Comparison of ENCODE assay signal across 22 mouse cellular contexts in the genomic region with DNA sequence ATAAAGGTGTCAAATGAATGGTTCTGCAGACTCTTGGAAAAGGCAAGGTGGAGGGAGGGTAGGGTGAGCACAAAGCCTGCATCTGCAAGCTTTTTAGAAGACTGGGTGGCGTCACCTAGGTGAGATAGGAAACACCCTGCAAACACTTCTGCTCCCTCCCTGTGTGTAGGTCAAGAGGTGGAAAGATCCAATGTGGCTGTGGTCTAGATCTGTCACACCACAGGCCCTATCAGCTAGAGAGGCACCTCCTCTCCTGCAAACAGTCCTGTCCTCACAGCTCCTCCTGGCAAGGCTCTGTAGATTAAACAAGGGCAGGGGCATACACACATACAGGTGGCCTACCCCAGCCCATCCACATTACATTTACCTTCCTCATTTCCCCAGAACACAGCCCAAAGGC. TPM values are rescaled to one million over a fixed set of nuclear protein-coding genes. Genes with fewer than 3 reads are reported as not detected.
DNase-seq lines count a peak whose midpoint lies in the region; ATAC-seq and TF ChIP-seq lines count a peak whose summit lies in the region.
"Had no signal": no experiment of that assay in that cellular context is flagged by ENCODE, and none has a peak within 500 bp of the region (broad histone marks: within the 10 kb centered on the region; RNA-seq: fewer than 3 reads in every experiment).

No protein-coding gene starts in this region.

- TF ChIP-seq EP300 in liver, postnatal 0 days (IDR thresholded peaks at IDR 0.05; ENCODE audit: low read depth): no peak
- no peak for TF ChIP-seq EP300 in liver, embryonic 14.5 days (IDR thresholded peaks at IDR 0.05; ENCODE audit: low read depth)
- TF ChIP-seq EP300 in stomach, postnatal 0 days (optimal IDR thresholded peaks at IDR 0.05): no peak

- WGBS in liver, embryonic 12.5 days (ENCODE audit: insufficient replicate concordance): 48% methylated on average over 1 of the region's 1 CpGs
- 35% methylated on average over 1 of the region's 1 CpGs for WGBS in liver, postnatal 0 days (ENCODE audit: insufficient replicate concordance)
- 20% methylated on average over 1 of the region's 1 CpGs for WGBS in liver, embryonic 14.5 days (ENCODE audit: insufficient replicate concordance)
- 63% methylated on average over 1 of the region's 1 CpGs for WGBS in stomach, postnatal 0 days

- no peak overlapping the region for H3K4me2 ChIP-seq in liver, embryonic 12.5 days
- H3K4me2 ChIP-seq in liver, postnatal 0 days (ENCODE audit: low read depth, low read length): no peak overlapping the region
- no peak overlapping the region for H3K4me2 ChIP-seq in liver, embryonic 14.5 days (ENCODE audit: low read depth)
- H3K4me2 ChIP-seq in stomach, postnatal 0 days (replicated peaks; ENCODE audit: low read depth): no peak overlapping the region
- H3K4me2 ChIP-seq: embryonic facial prominence, embryonic 15.5 days; heart, embryonic 11.5 days; heart, embryonic 15.5 days; hindbrain, embryonic 13.5 days had no signal

- H3K4me3 ChIP-seq in liver, embryonic 12.5 days: no peak overlapping the region
- H3K4me3 ChIP-seq in liver, postnatal 0 days (ENCODE audit: low read depth, low read length): no peak overlapping the region
- no peak overlapping the region for H3K4me3 ChIP-seq in liver, embryonic 14.5 days (ENCODE audit: insufficient read depth in 1 of 2, low read depth in 2 of 2, low read length in 2 of 2)
- H3K4me3 ChIP-seq in stomach, postnatal 0 days (ENCODE audit: low read depth, low read length): no peak overlapping the region
- H3K4me3 ChIP-seq: embryonic facial prominence, embryonic 15.5 days; erythroblast, embryonic 14.5 days; forebrain, embryonic 10.5 days; heart, embryonic 15.5 days; hindbrain, embryonic 13.5 days had no signal

- no peak for DNase-seq in liver, postnatal 0 days
- DNase-seq in liver, embryonic 14.5 days (ENCODE audit: low read depth in 3 of 3, low spot score in 3 of 3): no peak
- peak; percentile 53 to 72 for DNase-seq in natural killer cell, adult 2 months (ENCODE audit: low spot score in 2 of 2)
- no peak for DNase-seq in stomach, postnatal 0 days (ENCODE audit: low spot score)
- no peak for DNase-seq in gastrocnemius, adult 18-20 months (ENCODE audit: low spot score)
- DNase-seq in heart, adult 9 months (ENCODE audit: low spot score in 2 of 2): no peak
- DNase-seq: adrenal gland, postnatal 10 days; cerebellum, adult 11 months; cerebellum, adult 8-10 months; cerebellum, postnatal 14 days; embryo, embryonic 11 days; heart, adult 18-20 months; heart, postnatal 14 days had no signal

- H3K27ac ChIP-seq in liver, embryonic 12.5 days: no peak overlapping the region
- H3K27ac ChIP-seq in liver, postnatal 0 days (ENCODE audit: low read depth): no peak overlapping the region
- no peak overlapping the region for H3K27ac ChIP-seq in liver, embryonic 14.5 days
- no peak overlapping the region for H3K27ac ChIP-seq in stomach, postnatal 0 days (replicated peaks)
- H3K27ac ChIP-seq: embryonic facial prominence, embryonic 15.5 days; forebrain, embryonic 10.5 days; heart, embryonic 15.5 days; hindbrain, embryonic 13.5 days had no signal

- peaks cover 96% of the 10 kb centered on the region for H3K4me1 ChIP-seq in liver, embryonic 12.5 days
- peaks cover 45% of the 10 kb centered on the region for H3K4me1 ChIP-seq in liver, postnatal 0 days (ENCODE audit: insufficient read depth)
- H3K4me1 ChIP-seq in liver, embryonic 14.5 days (replicated peaks; ENCODE audit: control insufficient read depth in 2 of 2, insufficient read depth in 2 of 2, low read length in 1 of 2): peaks cover 15 to 46% of the 10 kb centered on the region in 2 experiments
- H3K4me1 ChIP-seq in stomach, postnatal 0 days (replicated peaks; ENCODE audit: control insufficient read depth, insufficient read depth): no peaks in the 10 kb centered on the region; the same call in 1 of the 2 replicates

- no peaks in the 10 kb centered on the region for H3K27me3 ChIP-seq in liver, embryonic 12.5 days (replicated peaks)
- H3K27me3 ChIP-seq in liver, postnatal 0 days (ENCODE audit: insufficient read depth, low read length): no peaks in the 10 kb centered on the region
- H3K27me3 ChIP-seq in liver, embryonic 14.5 days (ENCODE audit: control insufficient read depth, insufficient read depth, low read length): no peaks in the 10 kb centered on the region
- H3K27me3 ChIP-seq in stomach, postnatal 0 days (ENCODE audit: control insufficient read depth, insufficient read depth, low read length): no peaks in the 10 kb centered on the region
- H3K27me3 ChIP-seq: embryonic facial prominence, embryonic 15.5 days; heart, embryonic 15.5 days; hindbrain, embryonic 13.5 days had no signal

- H3K9ac ChIP-seq in liver, embryonic 12.5 days: no peak overlapping the region
- no peak overlapping the region for H3K9ac ChIP-seq in liver, postnatal 0 days (replicated peaks)
- H3K9ac ChIP-seq in liver, embryonic 14.5 days (replicated peaks): no peak overlapping the region
- no peak overlapping the region for H3K9ac ChIP-seq in stomach, postnatal 0 days (ENCODE audit: low read length)
- H3K9ac ChIP-seq: embryonic facial prominence, embryonic 15.5 days; heart, embryonic 15.5 days; hindbrain, embryonic 13.5 days had no signal

- ATAC-seq in liver, embryonic 12.5 days: peak; percentile 9; the same call in 1 of the 2 replicates
- ATAC-seq in liver, postnatal 0 days: no peak
- ATAC-seq in liver, embryonic 14.5 days (ENCODE audit: insufficient read depth): peak; percentile 11; the same call in 1 of the 2 replicates
- ATAC-seq in stomach, postnatal 0 days (ENCODE audit: low FRiP score, low TSS enrichment): peak; percentile 49
- ATAC-seq: forebrain, embryonic 14.5 days had no signal

- no peak for TF ChIP-seq CTCF in liver, postnatal 0 days (IDR thresholded peaks at IDR 0.05; ENCODE audit: low read depth)
- TF ChIP-seq CTCF in liver, embryonic 14.5 days (IDR thresholded peaks at IDR 0.05; ENCODE audit: low read depth): no peak
- TF ChIP-seq CTCF in stomach, postnatal 0 days (IDR thresholded peaks at IDR 0.05; ENCODE audit: low read depth): no peak

- H3K36me3 ChIP-seq in liver, embryonic 12.5 days: peaks cover 41% of the 10 kb centered on the region
- no peaks in the 10 kb centered on the region; the same call in 1 of the 2 replicates for H3K36me3 ChIP-seq in liver, postnatal 0 days (replicated peaks; ENCODE audit: insufficient read depth, low read length)
- no peaks in the 10 kb centered on the region for H3K36me3 ChIP-seq in liver, embryonic 14.5 days (replicated peaks; ENCODE audit: control insufficient read depth, insufficient read depth, low read depth)
- no peaks in the 10 kb centered on the region for H3K36me3 ChIP-seq in stomach, postnatal 0 days (ENCODE audit: control insufficient read depth, insufficient read depth, low read length)
- H3K36me3 ChIP-seq: embryonic facial prominence, embryonic 15.5 days; heart, embryonic 15.5 days; hindbrain, embryonic 13.5 days had no signal

- H3K9me3 ChIP-seq in liver, embryonic 12.5 days (replicated peaks): no peaks in the 10 kb centered on the region
- H3K9me3 ChIP-seq in liver, postnatal 0 days (ENCODE audit: low read length): no peaks in the 10 kb centered on the region
- H3K9me3 ChIP-seq in liver, embryonic 14.5 days (ENCODE audit: control insufficient read depth, low read length): no peaks in the 10 kb centered on the region
- no peaks in the 10 kb centered on the region for H3K9me3 ChIP-seq in stomach, postnatal 0 days (ENCODE audit: control insufficient read depth, low read length)
- H3K9me3 ChIP-seq: embryonic facial prominence, embryonic 15.5 days; forebrain, embryonic 10.5 days; G1E; heart, embryonic 15.5 days; hindbrain, embryonic 13.5 days had no signal

RNA-seq across cellular contexts. Expression of a gene that starts 13.1 kb away (rescaled TPM):
- 8.6 and 8.9 TPM in 2 replicates for polyA plus RNA-seq in liver, embryonic 12.5 days (2016; fragmentation: Nextera tagmentation; extraction: Ambion mirVana)
- 4.5 and 5.1 TPM in 2 replicates for polyA plus RNA-seq in liver, postnatal 0 days (2015; fragmentation: Nextera tagmentation; extraction: Ambion mirVana)
- 3.1 and 3.2 TPM in 2 replicates for polyA plus RNA-seq in liver, embryonic 14.5 days (2012; rRNA removed)
- polyA plus RNA-seq in liver, embryonic 14.5 days (2014; fragmentation: Nextera tagmentation; extraction: Ambion mirVana): 3.6 and 4.1 TPM in 2 replicates
- 7.7 and 8.3 TPM in 2 replicates for polyA plus RNA-seq in stomach, postnatal 0 days (2015; fragmentation: Nextera tagmentation; extraction: Ambion mirVana)
- total RNA-seq in gastrocnemius, adult 18-20 months (2021): under 1 TPM; 0.57 to 0.59 TPM

RNA-seq across cellular contexts. Expression of a gene that starts 30.1 kb away (rescaled TPM):
- polyA plus RNA-seq in liver, embryonic 12.5 days (2016; fragmentation: Nextera tagmentation; extraction: Ambion mirVana): 4.5 and 4.8 TPM in 2 replicates
- 9.6 and 11.0 TPM in 2 replicates for polyA plus RNA-seq in liver, postnatal 0 days (2015; fragmentation: Nextera tagmentation; extraction: Ambion mirVana)
- 1.5 and 1.9 TPM in 2 replicates for polyA plus RNA-seq in liver, embryonic 14.5 days (2012; rRNA removed)
- polyA plus RNA-seq in liver, embryonic 14.5 days (2014; fragmentation: Nextera tagmentation; extraction: Ambion mirVana): 3.8 and 4.1 TPM in 2 replicates
- 14.2 and 15.4 TPM in 2 replicates for polyA plus RNA-seq in stomach, postnatal 0 days (2015; fragmentation: Nextera tagmentation; extraction: Ambion mirVana)
- 1 to 10 TPM; 2.8 to 2.9 TPM for total RNA-seq in gastrocnemius, adult 18-20 months (2021)

Comparison
In these comparisons a context has a peak if more than half of its experiments do, and no peak if none do; other contexts are left out.
1. DNase-seq: peak in natural killer cell, adult 2 months (2 of 2); none in liver, postnatal 0 days (single experiment), liver, embryonic 14.5 days (0 of 3), stomach, postnatal 0 days (single experiment), gastrocnemius, adult 18-20 months (single experiment) and heart, adult 9 months (0 of 2).